8 mouse cellular contexts compared by ENCODE assay signal in genomic region chr17:73305622-73306021, GRCm38 (mm10).
DNase-seq lines count a peak whose midpoint lies in the region; ATAC-seq and TF ChIP-seq lines count a peak whose summit lies in the region.

No protein-coding gene starts in this region.

- H3K27me3 ChIP-seq in intestine, postnatal 0 days (replicated peaks; ENCODE audit: control insufficient read depth, insufficient read depth, low read length): peaks cover 27% of the 10 kb centered on the region
- peaks cover 3% of the 10 kb centered on the region; the same call in 1 of the 2 replicates for H3K27me3 ChIP-seq in intestine, embryonic 16.5 days (replicated peaks; ENCODE audit: control insufficient read depth, insufficient read depth, low read length)

- DNase-seq in ES-CJ7 (ENCODE audit: low read depth, low spot score): peak; percentile 82
- peak; percentile 39 to 55 for DNase-seq in frontal cortex, postnatal 36 days (ENCODE audit: low spot score in 2 of 2)
- DNase-seq in left cerebral cortex, postnatal 25 days (ENCODE audit: low spot score in 2 of 2): peak; percentile 42 to 64
- DNase-seq in right cerebral cortex, postnatal 10 days (ENCODE audit: low spot score in 2 of 2): peak; percentile 71 to 81

- peak; percentile 86 for TF ChIP-seq CTCF in intestine, postnatal 0 days (IDR thresholded peaks at IDR 0.05; ENCODE audit: low read depth)
- TF ChIP-seq CTCF in bone marrow macrophage, adult 2 months (IDR thresholded peaks at IDR 0.05; ENCODE audit: low read depth, low read length): peak; percentile 61

- H3K4me3 ChIP-seq in intestine, postnatal 0 days (ENCODE audit: low read depth, low read length): no peak overlapping the region
- H3K4me3 ChIP-seq in intestine, embryonic 16.5 days (ENCODE audit: low read length): no peak overlapping the region
- H3K4me3 ChIP-seq in bone marrow macrophage, adult 2 months (ENCODE audit: insufficient read depth, low read length): no peak overlapping the region

- 61% methylated on average over 9 of the region's 9 CpGs for WGBS in intestine, postnatal 0 days
- WGBS in intestine, embryonic 16.5 days: 52% methylated on average over 9 of the region's 9 CpGs

- H3K9ac ChIP-seq in intestine, postnatal 0 days (ENCODE audit: low read depth, low read length): no peak overlapping the region
- no peak overlapping the region for H3K9ac ChIP-seq in intestine, embryonic 16.5 days (ENCODE audit: low read depth, low read length)

- no peak for ATAC-seq in intestine, postnatal 0 days
- ATAC-seq in intestine, embryonic 16.5 days: no peak
- ATAC-seq in monocyte, adult 5-6 weeks (replicated peaks; ENCODE audit: insufficient number of reproducible peaks, low FRiP score, low TSS enrichment, poor library complexity, severe bottlenecking): no peak

- TF ChIP-seq POLR2A in bone marrow macrophage, adult 2 months (IDR thresholded peaks at IDR 0.05; ENCODE audit: borderline replicate concordance, low read depth, low read length): no peak

- H3K4me2 ChIP-seq in intestine, postnatal 0 days (replicated peaks; ENCODE audit: low read depth): no peak overlapping the region
- no peak overlapping the region for H3K4me2 ChIP-seq in intestine, embryonic 16.5 days (ENCODE audit: low read depth, low read length)

- intact Hi-C loops in left cerebral cortex, postnatal 25 days (cut with DNase I): no loop called here

- H3K4me1 ChIP-seq in intestine, postnatal 0 days (replicated peaks; ENCODE audit: control insufficient read depth, insufficient read depth, low read length): no peaks in the 10 kb centered on the region
- no peaks in the 10 kb centered on the region for H3K4me1 ChIP-seq in intestine, embryonic 16.5 days (ENCODE audit: control insufficient read depth, insufficient read depth, low read length)
- peaks cover 4% of the 10 kb centered on the region; the same call in 1 of the 2 replicates for H3K4me1 ChIP-seq in bone marrow macrophage, adult 2 months (ENCODE audit: control insufficient read depth, insufficient read depth, low read length)

- H3K27ac ChIP-seq in intestine, postnatal 0 days (ENCODE audit: low read depth, low read length): no peak overlapping the region
- no peak overlapping the region for H3K27ac ChIP-seq in intestine, embryonic 16.5 days (ENCODE audit: low read length)
- no peak overlapping the region for H3K27ac ChIP-seq in bone marrow macrophage, adult 2 months (ENCODE audit: insufficient read depth, low read depth, low read length)

- no peaks in the 10 kb centered on the region for H3K36me3 ChIP-seq in intestine, postnatal 0 days (ENCODE audit: control insufficient read depth, insufficient read depth)
- H3K36me3 ChIP-seq in intestine, embryonic 16.5 days (ENCODE audit: control insufficient read depth, insufficient read depth, low read length): no peaks in the 10 kb centered on the region

- H3K9me3 ChIP-seq in intestine, postnatal 0 days (ENCODE audit: control insufficient read depth): no peaks in the 10 kb centered on the region
- H3K9me3 ChIP-seq in intestine, embryonic 16.5 days (ENCODE audit: control insufficient read depth, low read length): no peaks in the 10 kb centered on the region
